Mouse (Mus musculus) natural killer cell, adult 2 months (primary cell): Measurements from ENCODE around the gene Twf2.

Source experiments
- DNase-seq, 2 experiments: peaks; one replicate each; pipeline ENCODE4 v3.0.0; 2022; ENCODE audit warnings: low spot score in 2 of 2

The Twf2 gene

DNA sequence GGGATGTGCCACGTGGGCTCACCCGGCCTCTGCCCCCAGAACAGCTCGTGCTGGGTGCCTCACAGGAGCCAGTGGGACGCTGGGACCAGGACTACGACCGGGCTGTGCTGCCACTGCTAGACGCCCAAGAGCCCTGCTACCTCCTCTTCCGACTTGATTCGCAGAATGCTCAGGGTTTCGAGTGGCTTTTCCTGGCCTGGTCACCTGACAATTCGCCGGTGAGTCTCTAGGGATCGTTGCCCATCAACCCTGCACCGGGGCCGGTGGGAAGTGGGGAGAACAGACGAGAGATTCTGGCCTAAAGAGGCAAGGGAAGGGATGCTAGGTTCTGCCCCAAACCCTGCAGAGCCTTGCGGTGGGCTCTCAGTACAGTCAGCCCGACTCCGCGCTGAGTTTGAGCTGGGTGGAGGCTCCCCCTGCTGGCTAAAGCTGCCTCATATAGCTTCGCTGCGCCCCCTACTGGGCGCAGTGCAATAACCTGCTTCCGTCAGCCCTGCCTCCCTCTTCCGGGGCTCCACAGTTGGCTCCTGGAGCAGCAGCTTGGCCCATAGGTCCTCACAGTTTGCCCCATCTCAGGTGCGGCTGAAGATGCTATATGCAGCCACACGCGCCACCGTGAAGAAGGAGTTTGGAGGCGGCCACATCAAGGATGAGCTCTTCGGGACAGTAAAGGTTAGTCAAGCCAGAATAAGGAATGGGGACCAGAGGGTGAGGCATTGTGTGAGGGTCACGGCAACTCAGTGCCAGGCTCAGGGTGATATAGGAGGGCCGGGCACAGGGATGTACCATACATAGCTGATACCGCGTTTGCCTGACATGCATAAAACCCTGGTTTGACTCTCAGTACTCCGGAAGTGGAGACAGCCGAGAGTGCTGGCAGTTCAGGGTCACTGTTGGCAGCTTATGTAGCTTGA lies 9.0 kb downstream of the Twf2 start:
- DNase-seq, result peak; percentile 82 to 88

DNA sequence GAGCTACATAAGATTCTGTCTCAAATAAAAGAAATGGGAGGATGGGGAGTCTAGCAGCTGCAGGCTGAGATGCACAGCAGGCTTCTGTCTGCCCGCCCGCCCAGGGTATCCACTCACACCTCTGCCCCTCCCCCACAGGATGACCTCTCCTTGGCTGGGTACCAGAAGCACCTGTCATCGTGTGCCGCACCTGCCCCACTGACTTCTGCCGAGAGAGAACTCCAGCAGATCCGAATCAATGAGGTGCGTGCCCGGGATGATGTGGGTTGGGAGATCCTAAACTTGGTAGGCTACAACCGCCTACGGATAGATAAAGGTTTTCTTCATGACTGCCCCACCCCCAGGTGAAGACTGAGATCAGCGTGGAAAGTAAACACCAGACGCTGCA lies 9.7 kb downstream of the Twf2 start:
- no peak for DNase-seq

DNA sequence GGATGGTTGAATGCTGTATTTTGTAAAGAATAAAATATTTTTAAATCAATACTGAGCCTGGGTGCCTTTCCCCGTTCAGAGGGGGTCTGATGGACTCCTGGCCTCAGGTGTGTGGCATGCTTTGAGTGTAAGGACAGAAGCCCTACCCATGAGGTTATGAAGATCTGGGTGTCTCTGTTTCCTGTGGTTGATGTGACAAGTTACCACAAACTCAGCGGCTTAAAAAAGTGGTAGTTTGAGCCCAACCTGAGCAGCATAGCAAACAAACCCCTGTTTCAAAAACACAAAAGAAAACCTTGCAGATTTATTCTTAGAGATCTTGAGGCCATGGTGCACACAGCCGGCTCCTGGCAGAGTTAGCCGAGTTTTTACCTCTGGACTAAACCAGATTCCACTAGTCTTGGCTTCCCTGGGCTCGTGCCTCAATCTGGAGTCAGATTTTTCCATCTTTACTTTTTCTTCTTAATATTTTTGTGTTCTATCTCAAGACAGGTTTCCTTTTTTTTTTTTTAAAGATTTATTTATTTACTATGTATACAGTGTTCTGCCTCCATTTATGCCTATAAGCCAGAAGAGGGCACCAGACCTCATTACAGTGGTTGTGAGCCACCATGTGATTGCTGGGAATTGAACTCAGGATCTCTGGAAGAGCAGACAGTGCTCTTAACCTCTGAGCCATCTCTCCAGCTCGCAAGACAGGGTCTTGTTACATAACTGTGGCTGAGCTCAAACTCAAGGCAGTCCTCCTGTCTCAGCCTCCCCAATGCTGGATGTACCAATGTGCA lies 12.6 kb downstream of the Twf2 start:
- DNase-seq, result peak; percentile 35 to 60

DNA sequence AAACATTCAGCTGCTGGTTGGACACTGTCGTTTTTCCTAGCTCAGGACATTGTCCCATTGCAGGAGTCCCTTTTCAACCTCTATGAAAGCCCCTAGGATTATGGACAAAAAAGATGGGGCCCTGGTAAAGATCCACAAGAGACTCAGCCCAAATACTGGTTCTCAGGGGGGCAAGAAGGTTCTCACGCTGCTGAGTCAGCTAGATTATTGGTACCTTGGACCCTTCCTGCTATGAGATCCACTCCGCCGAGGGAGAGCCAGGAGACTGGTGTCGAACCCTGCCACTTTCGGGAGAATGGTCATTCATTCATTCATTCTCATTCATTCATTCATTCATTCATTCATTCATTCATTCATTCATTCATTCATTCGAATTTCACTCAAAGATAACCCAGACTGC lies 14.1 kb downstream of the Twf2 start:
- no peak for DNase-seq

DNA sequence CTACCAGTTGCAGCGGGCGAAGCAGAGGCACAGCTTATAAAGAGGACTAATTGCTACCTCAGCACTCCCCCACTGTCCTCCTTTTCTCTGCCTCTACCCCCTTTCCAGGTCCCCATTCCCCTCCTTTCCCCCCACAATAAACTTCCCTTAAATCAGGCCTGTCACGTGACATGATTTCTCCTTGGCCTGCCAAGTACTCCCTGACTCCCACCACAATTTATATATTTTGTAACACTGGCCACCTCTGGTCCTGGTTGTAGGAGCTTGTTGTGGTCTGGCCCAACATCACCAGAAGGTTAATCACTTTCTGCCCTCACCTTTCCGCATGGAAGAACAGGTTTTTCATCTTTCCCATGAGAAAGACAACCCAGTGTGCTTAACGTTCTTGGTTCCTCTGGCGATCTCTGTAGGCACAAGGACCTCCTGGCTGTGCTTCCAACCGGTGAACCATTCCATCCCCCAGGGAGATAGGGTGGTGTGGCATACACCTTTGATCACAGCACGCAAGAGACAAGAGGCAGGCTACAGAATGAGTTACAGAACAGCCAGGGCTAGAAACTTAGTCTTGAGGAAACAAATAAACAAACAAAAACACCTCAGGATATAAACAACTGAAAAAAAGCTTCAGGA lies 18.1 kb downstream of the Twf2 start:
- no peak for DNase-seq

DNA sequence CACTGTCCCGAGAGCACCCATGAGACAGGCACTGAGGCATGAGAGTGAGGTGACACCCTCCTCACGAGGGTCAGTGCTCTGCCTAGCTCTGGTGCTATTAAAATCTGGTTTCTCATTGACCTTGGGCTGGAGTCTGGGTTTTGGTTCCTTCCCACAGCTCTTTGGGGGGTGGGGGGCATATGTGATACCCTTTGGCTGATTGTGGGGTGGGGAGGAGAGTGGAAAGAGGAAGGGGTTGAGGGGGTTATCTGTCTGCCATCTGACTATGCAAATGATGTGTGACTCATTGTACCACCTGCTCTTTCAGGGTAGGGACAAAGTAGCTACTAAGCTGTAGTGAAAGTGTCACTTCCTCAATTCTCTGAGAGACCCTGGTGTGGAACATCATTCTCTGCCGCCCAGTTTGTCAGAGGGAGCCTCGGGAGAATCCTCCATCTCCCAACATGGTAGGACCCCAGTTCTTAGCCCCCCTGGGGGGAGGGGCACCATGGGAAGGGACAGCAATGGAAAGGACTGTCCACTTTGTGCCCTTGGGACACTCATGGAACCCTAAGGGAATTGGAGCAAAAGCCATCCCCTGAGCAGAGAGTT lies 19.4 kb downstream of the Twf2 start, which contains the start of gene Tlr9:
Gene Tlr9, plus strand, starts transcription at position 338 of the 591 bp plus-strand sequence.
- peak in 1 of 2 experiments; percentile 78 for DNase-seq

DNA sequence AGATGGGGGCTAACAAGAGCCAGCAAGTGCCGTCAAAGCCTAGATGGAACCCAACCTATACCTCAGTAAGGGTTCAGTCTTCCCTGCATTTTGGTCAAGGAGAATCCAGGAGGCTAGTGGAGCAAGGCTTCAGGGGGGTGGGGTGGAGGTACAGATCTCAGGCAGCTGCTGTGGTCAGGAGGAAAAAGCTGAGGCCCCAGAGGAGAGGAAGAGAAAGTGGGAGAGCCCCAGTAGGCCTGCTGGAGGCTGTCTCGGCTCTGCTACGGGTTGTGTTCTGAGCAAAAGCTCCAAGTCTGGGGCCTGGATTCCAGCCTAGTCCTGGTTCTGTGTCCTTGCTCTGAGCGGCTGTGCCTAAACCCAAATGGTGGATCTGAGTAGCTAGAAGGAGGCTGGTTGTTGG lies 20.1 kb downstream of the Twf2 start:
- no peak for DNase-seq

DNA sequence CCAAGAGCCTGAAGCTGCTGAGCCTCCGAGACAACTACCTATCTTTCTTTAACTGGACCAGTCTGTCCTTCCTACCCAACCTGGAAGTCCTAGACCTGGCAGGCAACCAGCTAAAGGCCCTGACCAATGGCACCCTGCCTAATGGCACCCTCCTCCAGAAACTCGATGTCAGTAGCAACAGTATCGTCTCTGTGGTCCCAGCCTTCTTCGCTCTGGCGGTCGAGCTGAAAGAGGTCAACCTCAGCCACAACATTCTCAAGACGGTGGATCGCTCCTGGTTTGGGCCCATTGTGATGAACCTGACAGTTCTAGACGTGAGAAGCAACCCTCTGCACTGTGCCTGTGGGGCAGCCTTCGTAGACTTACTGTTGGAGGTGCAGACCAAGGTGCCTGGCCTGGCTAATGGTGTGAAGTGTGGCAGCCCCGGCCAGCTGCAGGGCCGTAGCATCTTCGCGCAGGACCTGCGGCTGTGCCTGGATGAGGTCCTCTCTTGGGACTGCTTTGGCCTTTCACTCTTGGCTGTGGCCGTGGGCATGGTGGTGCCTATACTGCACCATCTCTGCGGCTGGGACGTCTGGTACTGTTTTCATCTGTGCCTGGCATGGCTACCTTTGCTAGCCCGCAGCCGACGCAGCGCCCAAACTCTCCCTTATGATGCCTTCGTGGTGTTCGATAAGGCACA lies 22.7 kb downstream of the Twf2 start:
- no peak for DNase-seq

DNA sequence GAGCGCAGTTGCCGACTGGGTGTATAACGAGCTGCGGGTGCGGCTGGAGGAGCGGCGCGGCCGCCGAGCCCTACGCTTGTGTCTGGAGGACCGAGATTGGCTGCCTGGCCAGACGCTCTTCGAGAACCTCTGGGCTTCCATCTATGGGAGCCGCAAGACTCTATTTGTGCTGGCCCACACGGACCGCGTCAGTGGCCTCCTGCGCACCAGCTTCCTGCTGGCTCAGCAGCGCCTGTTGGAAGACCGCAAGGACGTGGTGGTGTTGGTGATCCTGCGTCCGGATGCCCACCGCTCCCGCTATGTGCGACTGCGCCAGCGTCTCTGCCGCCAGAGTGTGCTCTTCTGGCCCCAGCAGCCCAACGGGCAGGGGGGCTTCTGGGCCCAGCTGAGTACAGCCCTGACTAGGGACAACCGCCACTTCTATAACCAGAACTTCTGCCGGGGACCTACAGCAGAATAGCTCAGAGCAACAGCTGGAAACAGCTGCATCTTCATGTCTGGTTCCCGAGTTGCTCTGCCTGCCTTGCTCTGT lies 23.3 kb downstream of the Twf2 start:
- DNase-seq, result peak in 1 of 2 experiments; percentile 42

DNA sequence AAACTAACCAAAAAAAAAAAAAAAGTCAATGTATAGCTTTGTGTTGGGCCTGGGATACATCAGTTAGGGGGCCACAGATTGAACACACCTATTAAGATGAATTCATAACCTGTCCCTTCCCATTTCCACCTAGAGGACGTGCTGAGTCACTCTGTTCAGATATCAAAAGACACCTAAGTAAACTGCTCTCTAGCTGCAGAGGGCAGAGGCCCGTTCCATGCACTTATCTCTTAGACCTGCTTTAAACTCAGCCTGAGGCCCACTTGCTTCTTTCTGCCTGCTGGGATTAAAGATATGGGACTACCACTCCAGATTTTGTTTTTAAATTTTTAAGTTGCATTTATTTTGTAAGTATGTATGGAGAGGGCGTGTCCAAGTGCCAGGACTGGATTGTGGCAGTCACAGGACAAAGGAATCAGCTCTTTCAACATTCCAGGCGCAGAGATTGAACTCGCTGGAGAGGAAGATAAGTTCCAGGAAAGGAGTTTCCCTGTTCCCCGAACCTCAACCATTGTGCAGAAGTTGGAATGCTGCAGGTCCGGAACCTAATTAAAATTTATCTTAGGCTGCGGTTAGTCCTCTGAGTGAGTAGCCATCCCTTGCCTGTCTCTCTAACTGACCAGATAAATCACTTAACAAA lies 25.0 kb downstream of the Twf2 start:
- DNase-seq, result no peak

DNA sequence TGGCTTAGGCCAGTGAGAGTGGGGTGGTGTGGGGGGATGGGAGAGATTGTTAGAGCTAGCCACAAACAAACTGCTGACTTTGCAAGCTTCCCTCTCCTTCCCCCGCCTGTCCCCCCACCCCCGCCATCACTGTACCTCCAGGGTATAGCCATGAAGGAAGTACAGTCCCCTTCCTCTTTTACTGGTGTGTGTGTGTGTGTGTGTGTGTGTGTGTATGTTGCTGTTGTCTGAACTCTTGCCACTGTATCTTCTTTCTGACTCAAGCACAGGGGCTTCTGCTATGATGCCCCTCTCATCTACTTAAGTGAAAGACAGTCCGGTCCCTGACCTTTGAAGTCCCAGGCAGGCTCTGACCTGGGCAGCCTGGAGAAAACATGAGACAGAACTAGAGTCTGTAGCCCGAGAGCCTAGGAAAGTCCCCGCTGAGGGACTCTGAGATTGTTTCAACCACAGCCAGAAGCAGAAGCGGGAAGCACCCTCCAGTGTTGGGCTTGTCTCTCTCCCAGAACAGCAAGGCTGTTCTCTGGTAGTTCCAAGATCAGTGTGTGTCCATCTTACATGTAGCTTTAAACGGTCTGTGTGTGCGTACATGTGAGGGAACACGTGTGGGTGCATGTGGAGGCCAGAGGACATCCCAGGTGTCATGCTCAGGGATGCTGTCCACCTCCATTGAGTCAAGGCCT lies 27.3 kb downstream of the Twf2 start:
- peak in 1 of 2 experiments; percentile 54 for DNase-seq

DNA sequence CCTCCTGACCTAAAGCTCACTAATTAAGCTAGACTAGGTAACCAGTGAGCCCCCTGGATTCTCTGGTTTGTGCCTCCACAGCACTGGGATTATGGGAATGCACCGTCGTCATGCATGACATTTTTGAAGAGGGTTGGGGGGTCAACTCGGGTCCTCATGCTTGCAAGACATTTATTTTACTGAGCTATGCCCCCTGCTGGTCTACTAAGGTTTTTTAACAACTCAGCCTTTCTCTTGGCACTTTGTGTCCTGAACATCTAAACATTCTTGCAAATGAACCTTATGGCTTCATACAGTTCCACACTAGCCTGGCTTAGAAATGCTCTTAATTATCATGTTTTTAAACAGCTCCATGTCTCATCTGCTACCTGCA lies 27.8 kb downstream of the Twf2 start:
- DNase-seq, result no peak

DNA sequence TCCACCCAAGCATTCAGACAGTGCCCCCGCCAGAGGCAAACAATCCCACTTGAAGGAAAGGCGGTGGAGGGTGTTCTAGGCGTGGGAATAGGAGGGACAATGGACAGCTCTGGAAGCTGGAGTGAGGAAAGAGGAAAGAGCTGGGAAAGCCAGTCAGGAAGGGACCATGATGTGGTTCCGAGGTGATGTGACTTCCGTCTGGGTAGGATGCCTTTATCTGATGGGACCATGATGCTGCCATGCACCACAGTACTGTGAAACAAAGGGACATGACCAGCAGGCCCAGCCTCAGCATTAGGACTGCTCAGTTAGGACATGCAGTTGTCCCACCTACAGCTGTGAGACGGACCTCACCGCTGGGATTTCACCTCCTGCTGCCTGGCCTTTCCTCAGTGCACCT lies 28.3 kb downstream of the Twf2 start:
- DNase-seq, result no peak

DNA sequence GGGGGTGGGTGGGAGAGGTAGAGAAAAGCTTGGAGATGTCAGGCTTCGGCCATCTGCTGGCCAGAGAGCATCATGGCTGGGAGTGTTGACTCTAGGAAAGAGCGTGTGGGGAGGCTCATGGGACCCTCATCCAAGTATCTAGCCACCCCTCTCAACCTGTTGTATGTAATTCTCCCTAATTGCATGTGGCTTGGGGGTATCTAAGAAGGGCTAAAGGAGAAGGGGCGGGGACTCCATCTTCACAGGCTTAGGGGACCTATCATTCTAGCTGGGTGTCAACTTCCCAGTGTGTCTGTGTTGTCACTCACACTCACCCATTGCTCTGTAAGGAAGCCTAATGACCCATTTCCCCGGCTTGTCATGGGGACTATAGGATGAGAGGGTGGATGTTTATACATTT lies 28.9 kb downstream of the Twf2 start:
- DNase-seq, result no peak

DNA sequence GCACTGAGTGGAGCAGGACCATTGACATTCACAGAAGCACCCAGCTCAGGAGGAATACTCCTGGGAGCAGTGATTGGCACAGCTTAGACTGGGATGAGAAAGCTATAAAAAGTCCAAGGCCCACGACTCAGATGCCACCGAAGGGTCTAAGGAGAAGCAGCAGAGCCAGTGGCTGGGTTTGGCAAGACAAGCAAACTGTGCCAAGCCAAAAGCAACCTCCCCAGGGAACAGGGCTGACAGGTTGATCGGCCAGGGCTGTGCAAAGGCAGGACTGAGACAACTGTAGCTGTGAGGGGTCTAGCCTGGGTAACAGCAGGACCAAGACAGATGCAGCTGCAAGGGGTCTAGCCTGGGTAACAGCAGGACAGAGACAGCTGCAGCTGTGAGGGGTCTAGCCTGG lies 30.0 kb downstream of the Twf2 start:
- DNase-seq, result no peak

DNA sequence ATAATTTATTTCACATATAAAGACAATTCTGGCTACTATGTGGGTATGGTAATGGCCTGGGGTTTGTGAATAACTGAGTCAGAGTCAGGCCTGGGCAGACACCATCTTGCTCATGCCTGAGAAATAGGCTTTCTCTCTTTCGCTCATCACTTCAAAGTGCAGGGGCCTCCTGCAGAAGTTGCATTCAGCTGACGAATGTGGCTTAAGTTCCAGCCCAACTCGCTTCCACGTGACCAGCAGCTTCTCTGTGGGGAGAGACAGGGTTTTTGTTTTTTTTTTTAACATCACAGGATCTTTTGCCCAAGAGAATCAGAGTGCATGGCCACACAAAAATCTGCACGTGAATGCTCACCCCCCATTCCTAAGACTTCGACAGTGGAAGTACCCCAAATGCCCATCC lies 31.0 kb downstream of the Twf2 start:
- DNase-seq, result no peak

DNA sequence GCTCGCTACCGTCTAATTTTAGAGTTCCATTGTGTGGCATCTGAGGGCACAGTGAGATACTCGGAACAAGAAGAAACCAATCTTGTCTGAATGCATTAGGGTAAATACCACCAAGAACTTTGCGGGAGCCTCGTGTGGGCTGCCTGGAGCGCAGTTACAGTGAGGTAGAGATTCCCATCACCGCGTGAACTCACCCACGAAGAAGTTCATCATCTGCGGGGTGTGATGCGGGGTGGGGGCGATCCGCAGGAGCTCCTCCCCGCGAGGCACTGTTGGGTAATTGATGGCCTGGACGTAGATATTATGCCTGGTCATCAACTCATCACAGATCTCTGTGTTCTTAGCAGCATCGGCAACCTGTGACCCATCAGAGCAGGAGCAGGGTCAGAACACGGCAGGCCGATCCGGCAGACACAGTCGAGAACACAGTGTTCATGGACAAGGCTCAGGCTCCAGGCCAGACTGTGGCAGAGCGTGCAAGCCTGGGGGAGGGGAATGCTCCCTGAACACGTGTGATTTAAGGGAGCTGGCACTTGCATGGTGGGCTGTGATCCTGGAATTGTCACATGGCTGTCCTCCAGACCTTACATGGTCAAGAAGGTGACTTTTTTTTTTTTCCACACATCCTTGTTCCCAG lies 32.4 kb downstream of the Twf2 start:
- DNase-seq, result no peak

DNA sequence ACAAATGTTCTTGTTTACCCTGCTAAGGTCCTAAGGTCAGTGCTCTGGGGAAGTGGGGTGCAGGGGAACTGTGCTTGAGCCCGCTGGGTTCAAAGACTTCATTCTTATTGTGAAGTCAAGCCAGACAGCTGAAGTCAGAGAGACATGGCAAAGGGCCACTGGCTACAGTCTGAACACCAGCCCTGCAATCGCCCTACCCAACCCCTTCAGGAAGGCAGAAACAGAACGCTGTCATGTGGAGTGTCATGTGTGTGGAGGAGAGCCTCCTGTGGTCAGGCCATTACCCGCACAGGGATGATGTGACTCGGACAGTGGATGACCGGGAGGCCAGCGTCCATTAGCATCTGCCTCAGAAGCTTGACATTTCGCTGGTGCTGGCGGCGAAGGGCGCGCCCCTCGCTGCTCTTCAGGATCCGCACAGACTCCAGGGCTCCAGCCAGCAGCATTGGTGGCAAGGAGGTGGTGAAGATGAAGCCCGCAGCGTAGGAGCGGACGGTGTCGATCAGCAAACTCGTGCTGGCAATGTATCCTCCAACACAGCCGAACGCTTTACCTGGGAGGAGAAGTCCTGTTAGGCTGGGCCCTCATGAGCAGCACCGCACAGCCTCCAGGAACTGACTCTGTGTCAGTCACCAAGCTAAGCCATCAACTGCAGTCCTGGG lies 33.4 kb downstream of the Twf2 start:
- no peak for DNase-seq

DNA sequence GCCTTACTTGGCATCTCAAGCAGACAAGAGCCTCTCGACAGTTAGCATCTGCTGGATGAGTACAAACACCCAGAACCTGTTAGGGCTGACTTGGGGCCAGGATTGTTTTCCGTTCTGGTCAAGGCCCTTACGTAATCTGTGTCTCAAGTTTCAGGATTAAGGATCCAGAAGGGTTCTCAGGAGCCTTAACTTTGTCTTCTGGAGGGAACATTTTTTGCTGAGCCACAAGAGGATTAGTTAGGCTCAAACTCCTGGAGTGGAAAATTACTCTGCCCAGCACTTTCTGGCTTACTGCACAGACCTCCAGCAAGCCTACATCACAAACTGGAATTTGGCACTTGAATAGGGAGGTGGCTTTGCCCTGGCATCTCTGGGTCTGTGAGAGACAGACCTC lies 33.9 kb downstream of the Twf2 start:
- DNase-seq, result no peak
